Mouse (Mus musculus) midbrain, embryonic 14.5 days (tissue): ENCODE results near the gene Olfr1305. TPM values are rescaled to one million over a fixed set of nuclear protein-coding genes. Genes with fewer than 3 reads are reported as not detected.

Source experiments
- ATAC-seq: fragments of 200-750 bp; cut with Nextera tagmentation; 2 replicates; pipeline ENCODE4 v1.8.0; 2017; ENCODE audit warnings: moderate number of reproducible peaks, moderate library complexity; ENCODE audit not compliant: low FRiP score, low TSS enrichment
- DNase-seq: peaks from one replicate; pipeline ENCODE4 v3.0.0-alpha.2; 2015
- H3K27ac ChIP-seq: fragments of 300-500 bp; sonication (generic); replicated peaks from 2 replicates; pipeline ENCODE4 v1.5.1; 2014; ENCODE audit warnings: mild to moderate bottlenecking, low read depth, low read length, moderate library complexity
- H3K27me3 ChIP-seq: fragments of 300-500 bp; sonication (generic); 2 replicates; pipeline ENCODE4 v1.6.1; 2014; ENCODE audit warnings: low read length, control low read depth, mixed read lengths; ENCODE audit not compliant: control insufficient read depth, insufficient read depth
- H3K36me3 ChIP-seq: fragments of 300-500 bp; sonication (generic); 2 replicates; pipeline ENCODE4 v1.6.1; 2014; ENCODE audit warnings: low read length, control low read depth; ENCODE audit not compliant: control insufficient read depth, insufficient read depth
- H3K4me1 ChIP-seq: fragments of 300-500 bp; sonication (generic); 2 replicates; pipeline ENCODE4 v1.6.1; 2014; ENCODE audit warnings: mild to moderate bottlenecking, antibody characterized with exemption, low read length, control low read depth; ENCODE audit not compliant: control insufficient read depth, insufficient read depth
- H3K4me2 ChIP-seq: fragments of 300-500 bp; sonication (generic); 2 replicates; pipeline ENCODE4 v1.6.1; 2014; ENCODE audit warnings: mild to moderate bottlenecking, low read length, moderate library complexity
- H3K4me3 ChIP-seq: fragments of 300-500 bp; sonication (generic); replicated peaks from 2 replicates; pipeline ENCODE4 v1.5.1; 2014; ENCODE audit warnings: low read depth, low read length
- H3K9ac ChIP-seq: fragments of 300-500 bp; sonication (generic); replicated peaks from 2 replicates; pipeline ENCODE4 v1.6.1; 2014; ENCODE audit warnings: mild to moderate bottlenecking, low read length, moderate library complexity
- H3K9me3 ChIP-seq: fragments of 300-500 bp; sonication (generic); 2 replicates; pipeline ENCODE4 v1.6.1; 2016; ENCODE audit warnings: low read length, control low read depth, mixed read lengths; ENCODE audit not compliant: control insufficient read depth
- WGBS: fragments of 180-500 bp; shearing (Covaris S2); extraction: QIAGEN DNeasy Blood & Tissue Kit; methylation state at CpG from one replicate; pipeline ENCODE4 v1.1.7; 2014; 5-methylcytosine and 5-hydroxymethylcytosine counted together
- polyA plus RNA-seq: library from polyadenylated mRNA; unstranded; fragments of >200 nt; fragmentation: Nextera tagmentation; extraction: Ambion mirVana; gene quantifications from 2 replicates; pipeline ENCODE4 v1.2.1, GENCODE M21; 2014

The Olfr1305 gene
- not detected in 2 replicates for polyA plus RNA-seq

DNA sequence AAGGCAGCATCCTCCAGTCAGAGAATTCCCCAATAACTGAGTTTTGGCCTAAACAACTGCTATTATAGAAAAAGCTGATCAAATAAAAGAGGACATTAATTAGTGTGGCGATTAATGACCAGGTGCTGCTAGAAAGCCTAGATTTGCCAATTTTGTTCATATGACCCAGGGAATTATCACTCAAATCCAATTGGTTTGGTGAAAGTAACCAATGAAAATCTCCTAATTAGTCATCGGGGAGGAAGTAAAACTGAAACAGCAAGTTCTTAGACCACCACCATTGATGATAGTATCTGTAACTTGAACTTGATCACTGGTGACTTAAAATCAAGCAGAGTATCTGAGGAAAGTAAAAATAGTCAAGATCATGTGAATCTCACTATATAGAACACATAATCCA, at the start of gene Olfr1305:
Gene Olfr1305 (minus strand): TSS at position 101 of the 400 bp plus-strand sequence.
- 94% methylated on average over 2 of the region's 2 CpGs for WGBS
- ATAC-seq = no peak
- no peaks in the 10 kb centered on the region for H3K36me3 ChIP-seq
- no peak within 1 kb of the TSS for H3K9ac ChIP-seq
- H3K4me1 ChIP-seq = no peaks in the 10 kb centered on the region
- H3K9me3 ChIP-seq = no peaks in the 10 kb centered on the region
- no peak for DNase-seq
- no peaks in the 10 kb centered on the region for H3K27me3 ChIP-seq
- no peak within 1 kb of the TSS for H3K4me3 ChIP-seq
- H3K4me2 ChIP-seq = no peak within 1 kb of the TSS
- no peak within 1 kb of the TSS for H3K27ac ChIP-seq

DNA sequence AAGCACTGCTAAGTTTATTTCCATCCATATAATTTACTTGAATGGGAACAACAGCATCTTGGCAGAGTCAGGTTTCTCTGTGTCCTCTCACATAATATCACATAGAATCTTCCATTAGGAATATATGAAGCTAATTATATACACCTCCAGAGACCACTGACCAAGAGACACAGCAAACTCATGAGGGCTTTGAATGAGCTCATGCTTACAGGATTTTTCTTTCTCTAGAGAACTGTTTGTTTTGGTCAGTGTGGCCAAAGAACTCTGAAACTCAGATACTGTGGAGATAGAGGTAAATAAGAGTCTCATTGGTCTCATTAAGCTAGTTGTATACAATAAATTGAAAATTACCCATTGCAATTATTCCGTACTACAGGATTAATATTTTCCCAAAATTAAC, 39.2 kb upstream of the Olfr1305 start, which contains the start of gene Olfr1306:
Gene Olfr1306 (minus strand): TSS at position 101 of the 400 bp plus-strand sequence.
- ATAC-seq = no peak

DNA sequence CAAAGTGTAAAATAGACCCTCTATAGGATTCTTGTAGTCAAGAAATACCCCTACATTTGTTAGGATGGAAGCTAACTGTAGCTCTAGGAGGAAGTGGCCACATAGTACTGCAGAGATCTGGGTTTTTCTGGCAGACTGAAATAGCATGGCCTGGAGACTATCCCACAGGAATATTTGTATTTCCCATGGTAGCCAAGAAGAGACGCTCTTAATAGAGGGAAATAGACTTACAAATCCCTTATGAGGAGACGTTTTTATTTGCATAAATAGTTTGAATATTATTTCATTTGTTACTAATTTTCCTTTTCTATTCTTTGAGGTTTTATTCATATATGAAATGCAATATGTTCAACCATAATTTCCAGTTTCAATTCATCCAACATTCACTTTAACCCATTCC, 56.7 kb downstream of the Olfr1305 start, which contains the start of gene Olfr1303:
Gene Olfr1303 (minus strand): TSS at position 101 of the 400 bp plus-strand sequence.
- 85% methylated on average over 2 of the region's 2 CpGs for WGBS
- no peak within 1 kb of the TSS for H3K9ac ChIP-seq
- ATAC-seq = no peak

More for the DNA sequence above, 39.2 kb upstream of the Olfr1305 start, which contains the start of gene Olfr1306:
- no peaks in the 10 kb centered on the region for H3K36me3 ChIP-seq
- WGBS = 76% methylated on average over 1 of the region's 1 CpGs
- DNase-seq = no peak
- no peak within 1 kb of the TSS for H3K4me2 ChIP-seq
- H3K9me3 ChIP-seq = no peaks in the 10 kb centered on the region
- H3K9ac ChIP-seq = no peak within 1 kb of the TSS
- no peaks in the 10 kb centered on the region for H3K27me3 ChIP-seq
- no peak within 1 kb of the TSS for H3K4me3 ChIP-seq
- H3K4me1 ChIP-seq = no peaks in the 10 kb centered on the region
- H3K27ac ChIP-seq = no peak within 1 kb of the TSS

More for the DNA sequence above, 56.7 kb downstream of the Olfr1305 start, which contains the start of gene Olfr1303:
- H3K27me3 ChIP-seq = no peaks in the 10 kb centered on the region
- no peaks in the 10 kb centered on the region for H3K9me3 ChIP-seq
- H3K27ac ChIP-seq = no peak within 1 kb of the TSS
- DNase-seq = no peak
- H3K4me3 ChIP-seq = no peak within 1 kb of the TSS
- H3K36me3 ChIP-seq = no peaks in the 10 kb centered on the region
- H3K4me2 ChIP-seq = no peak within 1 kb of the TSS
- H3K4me1 ChIP-seq = no peaks in the 10 kb centered on the region

Other genes starting within 250 kb of the Olfr1305 start
- not detected in 2 replicates for gene Olfr1298, start 227.9 kb downstream of the Olfr1305 start, polyA plus RNA-seq
- not detected in 2 replicates for gene Olfr1299, start 215.7 kb downstream of the Olfr1305 start, polyA plus RNA-seq
- not detected in 2 replicates for gene Olfr1301, start 126.1 kb downstream of the Olfr1305 start, polyA plus RNA-seq
- not detected in 2 replicates for gene Olfr1302, start 99.7 kb downstream of the Olfr1305 start, polyA plus RNA-seq
- gene Olfr1303, start 56.8 kb downstream of the Olfr1305 start, polyA plus RNA-seq = not detected in 2 replicates
- not detected in 2 replicates for gene Olfr1306, start 39.1 kb upstream of the Olfr1305 start, polyA plus RNA-seq
- 0.01 TPM in 1 of 2 replicates, not detected in the other for gene Olfr1307, start 72.3 kb upstream of the Olfr1305 start, polyA plus RNA-seq
- gene Olfr1308, start 87.8 kb upstream of the Olfr1305 start, polyA plus RNA-seq = not detected in 2 replicates
- not detected in 2 replicates for gene Olfr1309, start 113.1 kb upstream of the Olfr1305 start, polyA plus RNA-seq
- 0.22 TPM in 1 of 2 replicates, not detected in the other for gene Olfr1310, start 135.6 kb upstream of the Olfr1305 start, polyA plus RNA-seq
- not detected in 2 replicates for gene Olfr1311, start 147.3 kb upstream of the Olfr1305 start, polyA plus RNA-seq
- not detected in 2 replicates for gene Olfr1312, start 173.1 kb upstream of the Olfr1305 start, polyA plus RNA-seq
- gene Olfr1313, start 200.7 kb upstream of the Olfr1305 start, polyA plus RNA-seq = not detected in 2 replicates
- gene Olfr1314, start 219.6 kb upstream of the Olfr1305 start, polyA plus RNA-seq = not detected in 2 replicates
- not detected in 2 replicates for gene Olfr1315-ps1, start 238.3 kb upstream of the Olfr1305 start, polyA plus RNA-seq